ENCODE assay signal across 23 mouse cellular contexts in genomic region chr17:30159341-30159740, GRCm38 (mm10).
DNase-seq lines count a peak whose midpoint lies in the region; ATAC-seq and TF ChIP-seq lines count a peak whose summit lies in the region.
"Had no signal": no experiment of that assay in that cellular context is flagged by ENCODE, and none has a peak within 500 bp of the region (broad histone marks: within the 10 kb centered on the region; RNA-seq: fewer than 3 reads in every experiment).

No protein-coding gene starts in this region.

- no peak overlapping the region for H3K4me2 ChIP-seq in stomach, postnatal 0 days (replicated peaks; ENCODE audit: low read depth)
- H3K4me2 ChIP-seq in liver, embryonic 11.5 days: no peak overlapping the region
- H3K4me2 ChIP-seq: embryonic facial prominence, embryonic 15.5 days; heart, embryonic 11.5 days; heart, embryonic 15.5 days; hindbrain, embryonic 15.5 days had no signal

- H3K4me1 ChIP-seq in stomach, postnatal 0 days (replicated peaks; ENCODE audit: control insufficient read depth, insufficient read depth): no peaks in the 10 kb centered on the region
- H3K4me1 ChIP-seq in liver, embryonic 11.5 days (replicated peaks; ENCODE audit: control insufficient read depth, insufficient read depth, low read length): 0 out of 2 replicates have a peak, but pooled peaks cover 9% of the 10 kb centered on the region

- no peak for TF ChIP-seq CTCF in stomach, postnatal 0 days (IDR thresholded peaks at IDR 0.05; ENCODE audit: low read depth)

- H3K4me3 ChIP-seq in stomach, postnatal 0 days (ENCODE audit: low read depth, low read length): no peak overlapping the region
- no peak overlapping the region for H3K4me3 ChIP-seq in liver, embryonic 11.5 days (ENCODE audit: low read depth, low read length)
- H3K4me3 ChIP-seq: embryonic facial prominence, embryonic 15.5 days; erythroblast, embryonic 14.5 days; forebrain, embryonic 10.5 days; gastrocnemius, adult 2 months; heart, embryonic 15.5 days; hindbrain, embryonic 15.5 days had no signal

- WGBS in stomach, postnatal 0 days: 62% methylated on average over 5 of the region's 5 CpGs
- WGBS in liver, embryonic 11.5 days: 37% methylated on average over 5 of the region's 5 CpGs

- H3K27ac ChIP-seq in stomach, postnatal 0 days (replicated peaks): no peak overlapping the region
- no peak overlapping the region for H3K27ac ChIP-seq in liver, embryonic 11.5 days (ENCODE audit: low read depth, low read length)
- H3K27ac ChIP-seq: embryonic facial prominence, embryonic 15.5 days; forebrain, embryonic 10.5 days; gastrocnemius, adult 2 months; heart, embryonic 15.5 days; hindbrain, embryonic 15.5 days had no signal

- peak; percentile 32 for DNase-seq in 3T3-L1 (ENCODE audit: low read depth, low spot score)
- peak; percentile 57 for DNase-seq in 416B (ENCODE audit: low read depth)
- peak; percentile 32 for DNase-seq in induced T-regulatory cell, adult 2 months (ENCODE audit: low read depth)
- DNase-seq in stomach, postnatal 0 days (ENCODE audit: low spot score): peak; percentile 10
- no peak for DNase-seq in liver, embryonic 11.5 days (ENCODE audit: low spot score)
- DNase-seq in gastrocnemius, postnatal 10 days: no peak
- DNase-seq: adrenal gland, postnatal 10 days; cerebellum, adult 11 months; cerebellum, adult 8-10 months; cerebellum, postnatal 14 days; embryo, embryonic 11 days; gastrocnemius, adult 2 months; gastrocnemius, postnatal 36 days; heart, adult 18-20 months; heart, postnatal 14 days had no signal

- H3K36me3 ChIP-seq in stomach, postnatal 0 days (ENCODE audit: control insufficient read depth, insufficient read depth, low read length): no peaks in the 10 kb centered on the region
- no peaks in the 10 kb centered on the region for H3K36me3 ChIP-seq in liver, embryonic 11.5 days (ENCODE audit: control insufficient read depth, insufficient read depth, low read length)
- H3K36me3 ChIP-seq: embryonic facial prominence, embryonic 15.5 days; forebrain, embryonic 10.5 days; heart, embryonic 15.5 days; hindbrain, embryonic 15.5 days had no signal

- TF ChIP-seq EP300 in stomach, postnatal 0 days (optimal IDR thresholded peaks at IDR 0.05): no peak

- H3K9me3 ChIP-seq in stomach, postnatal 0 days (ENCODE audit: control insufficient read depth, low read length): no peaks in the 10 kb centered on the region
- H3K9me3 ChIP-seq in liver, embryonic 11.5 days (ENCODE audit: control insufficient read depth, low read length): no peaks in the 10 kb centered on the region
- H3K9me3 ChIP-seq: embryonic facial prominence, embryonic 15.5 days; forebrain, embryonic 10.5 days; G1E; heart, embryonic 15.5 days; hindbrain, embryonic 15.5 days had no signal

- no peak overlapping the region for H3K9ac ChIP-seq in stomach, postnatal 0 days (ENCODE audit: low read length)
- H3K9ac ChIP-seq in liver, embryonic 11.5 days (ENCODE audit: low read depth, low read length): no peak overlapping the region
- H3K9ac ChIP-seq: embryonic facial prominence, embryonic 15.5 days; heart, embryonic 15.5 days had no signal

- ATAC-seq in stomach, postnatal 0 days (ENCODE audit: low FRiP score, low TSS enrichment): no peak
- ATAC-seq in liver, embryonic 11.5 days (replicated peaks; ENCODE audit: low FRiP score): no peak
- ATAC-seq: forebrain, embryonic 14.5 days had no signal

- no peaks in the 10 kb centered on the region for H3K27me3 ChIP-seq in stomach, postnatal 0 days (ENCODE audit: control insufficient read depth, insufficient read depth, low read length)
- no peaks in the 10 kb centered on the region for H3K27me3 ChIP-seq in liver, embryonic 11.5 days (replicated peaks; ENCODE audit: control insufficient read depth, insufficient read depth, low read length)
- H3K27me3 ChIP-seq: embryonic facial prominence, embryonic 15.5 days; heart, embryonic 15.5 days; hindbrain, embryonic 15.5 days had no signal

Comparison
In these comparisons a context has a peak if more than half of its experiments do, and no peak if none do; other contexts are left out.
1. DNase-seq: peak in 3T3-L1 (single experiment), 416B (single experiment), induced T-regulatory cell, adult 2 months (single experiment) and stomach, postnatal 0 days (single experiment); none in liver, embryonic 11.5 days (single experiment) and gastrocnemius, postnatal 10 days (single experiment).